Mouse (Mus musculus): ENCODE results near the gene Dock4. TPM values are rescaled to one million over a fixed set of nuclear protein-coding genes. Genes with fewer than 3 reads are reported as not detected.

Gene Dock4
- total RNA-seq, 2 experiments from 2014 or later = 5.3 to 12.2 TPM

DNA sequence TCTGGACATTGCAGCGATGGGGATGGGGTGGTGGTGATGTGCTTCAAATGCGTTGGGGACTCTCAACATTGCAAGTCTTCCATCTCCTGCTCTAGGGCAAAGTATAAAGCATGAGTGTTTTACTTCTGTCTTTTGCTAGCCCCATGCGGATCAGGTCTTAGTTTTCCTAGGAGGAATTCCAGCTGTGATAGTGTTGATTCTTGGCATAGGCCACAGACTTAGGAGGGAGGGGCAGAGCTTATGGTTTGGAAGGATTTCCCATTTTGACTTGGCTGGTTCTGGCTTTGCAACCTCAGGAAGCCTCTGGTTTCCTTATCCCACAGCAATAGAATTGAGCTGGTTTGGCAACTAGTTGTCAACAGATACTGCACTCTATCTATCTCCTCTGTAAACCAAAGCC lies 58.9 kb downstream of the Dock4 start:
- no peak for ATAC-seq (ENCODE audit: poor library complexity, severe bottlenecking)

DNA sequence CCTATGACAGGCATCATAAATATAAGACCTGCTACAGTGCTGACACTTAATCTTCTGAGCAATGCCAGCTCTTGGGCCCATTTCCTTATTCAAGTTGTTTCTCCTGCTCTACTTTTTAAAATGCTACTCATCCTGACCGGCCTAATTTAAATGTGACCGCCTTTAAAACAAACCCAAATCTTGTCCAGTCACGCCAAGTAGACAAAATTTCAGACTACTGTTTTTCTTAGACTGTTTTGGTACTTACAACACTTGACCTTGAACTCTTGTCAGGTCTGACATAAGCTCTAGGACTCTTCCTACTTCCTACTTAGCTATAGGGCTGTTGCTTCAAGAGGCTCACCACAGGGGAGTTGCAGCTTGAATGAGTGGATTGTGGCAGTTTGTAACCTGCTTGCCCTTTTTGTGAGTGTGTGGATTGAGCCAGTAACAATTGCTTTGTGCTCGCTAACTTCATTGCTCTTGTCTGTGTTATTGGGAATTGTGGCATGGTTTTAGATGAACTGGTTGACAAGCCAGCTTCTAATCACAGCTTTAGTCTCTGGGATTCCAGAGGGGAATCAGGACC lies 62.2 kb downstream of the Dock4 start:
- ATAC-seq (ENCODE audit: poor library complexity, severe bottlenecking) = no peak

DNA sequence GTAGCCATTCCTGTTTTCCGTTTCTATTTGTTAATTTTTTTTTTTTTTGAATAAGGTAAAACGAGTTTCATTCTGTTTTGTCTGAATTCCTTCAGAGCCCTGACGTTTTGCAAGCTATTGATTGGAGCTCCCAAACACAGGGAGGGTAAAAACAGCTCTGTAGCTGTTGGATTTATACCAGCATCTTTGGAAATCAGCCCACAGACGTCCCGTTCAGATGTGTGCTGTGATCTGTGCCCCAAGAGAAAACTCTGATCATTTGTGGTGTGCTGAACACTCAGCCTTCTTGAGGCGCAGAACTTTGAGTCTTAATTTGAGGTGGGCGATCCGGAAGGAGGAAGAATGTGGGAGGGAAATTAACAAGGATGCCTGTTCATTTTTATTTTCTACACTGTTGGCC lies 62.7 kb downstream of the Dock4 start:
- ATAC-seq (ENCODE audit: poor library complexity, severe bottlenecking) = no peak

DNA sequence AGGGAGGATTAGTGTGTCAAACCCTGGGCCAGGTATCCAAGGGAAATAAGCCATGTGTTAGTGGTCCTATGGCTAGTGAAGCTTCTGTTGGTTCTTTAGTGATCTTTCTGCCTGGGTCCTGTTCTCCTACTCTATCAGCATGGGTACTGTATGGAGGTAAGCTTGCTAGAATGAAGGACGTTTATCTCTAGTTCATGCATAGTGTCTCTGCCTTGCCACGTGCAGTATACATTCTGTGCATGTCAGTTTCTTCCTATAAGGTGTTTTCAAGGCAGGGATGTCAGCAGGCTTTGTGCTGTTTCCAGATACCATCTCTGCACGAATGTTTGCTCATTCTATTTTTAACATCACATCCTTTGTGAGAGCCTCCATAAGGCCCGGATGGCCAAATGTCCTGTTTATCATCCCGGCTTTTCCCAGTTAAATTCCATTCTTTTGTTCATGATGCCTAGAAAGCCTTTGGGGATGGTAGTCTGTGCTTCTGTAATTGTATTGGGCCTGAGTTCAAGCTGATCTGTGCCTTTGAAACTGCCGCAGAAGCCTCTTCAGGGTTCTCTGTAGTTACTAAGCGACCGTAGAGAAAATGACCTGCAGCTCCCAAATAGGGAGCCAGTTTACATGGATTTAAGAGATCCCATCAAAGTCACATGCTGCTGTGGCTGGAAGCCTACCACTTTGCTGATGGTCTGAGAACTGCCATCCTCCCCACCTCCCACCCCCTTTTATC lies 66.1 kb downstream of the Dock4 start:
- ATAC-seq (ENCODE audit: poor library complexity, severe bottlenecking) = no peak

DNA sequence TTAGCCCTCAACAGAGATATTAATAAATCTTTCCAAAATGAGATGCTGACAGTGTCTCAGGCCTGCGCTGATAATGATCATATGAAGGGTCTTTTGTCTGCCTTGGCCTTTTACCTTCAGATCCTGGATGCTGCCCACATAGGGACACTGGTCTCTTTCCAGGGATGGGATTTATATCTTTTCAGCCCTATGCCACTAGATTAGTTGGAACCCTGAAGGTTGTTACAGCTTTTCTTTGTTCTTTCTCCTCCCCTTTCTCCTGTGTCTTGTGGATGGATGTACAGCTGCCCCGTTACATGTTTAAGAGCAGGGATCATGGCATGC lies 66.6 kb downstream of the Dock4 start:
- ATAC-seq (ENCODE audit: poor library complexity, severe bottlenecking) = no peak

DNA sequence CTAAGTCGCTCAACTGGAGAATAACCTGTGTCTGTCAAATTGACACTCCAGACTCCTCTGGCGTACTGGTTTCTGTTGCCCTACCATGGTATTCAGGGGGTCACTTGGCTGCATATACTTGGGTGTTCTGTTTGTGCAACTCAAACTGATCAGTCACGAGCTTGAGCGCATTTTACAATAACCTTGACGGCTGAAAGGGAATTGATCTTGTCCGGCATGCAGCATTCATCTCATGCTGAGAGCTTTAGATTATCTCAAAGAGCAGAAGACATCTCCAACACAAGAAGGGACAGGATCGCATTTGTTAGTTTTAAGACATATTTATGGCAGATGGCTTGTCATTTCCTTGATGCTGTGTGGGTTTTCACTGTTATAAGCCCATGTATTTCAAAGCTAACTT lies 67.2 kb downstream of the Dock4 start:
- ATAC-seq (ENCODE audit: poor library complexity, severe bottlenecking) = no peak

DNA sequence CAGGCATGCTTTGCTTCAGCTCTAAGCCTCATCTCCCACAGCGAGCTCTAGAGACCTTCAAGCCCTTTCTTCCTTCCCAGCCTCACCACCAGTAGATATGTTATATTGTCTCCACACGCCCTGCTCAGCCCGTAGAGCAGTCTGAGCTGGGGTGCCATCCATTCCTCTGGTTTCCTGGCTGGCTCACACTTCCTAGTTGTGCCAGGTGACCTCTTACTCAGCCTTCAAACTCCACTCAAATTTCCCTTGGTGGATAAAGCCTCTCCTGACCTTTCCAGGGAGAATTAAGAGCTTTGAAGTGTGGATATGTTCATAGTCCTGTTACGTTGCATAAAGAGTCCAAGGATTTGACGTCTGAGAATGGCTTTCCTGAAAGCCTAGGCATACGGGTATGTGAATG lies 68.3 kb downstream of the Dock4 start:
- no peak for ATAC-seq (ENCODE audit: poor library complexity, severe bottlenecking)

DNA sequence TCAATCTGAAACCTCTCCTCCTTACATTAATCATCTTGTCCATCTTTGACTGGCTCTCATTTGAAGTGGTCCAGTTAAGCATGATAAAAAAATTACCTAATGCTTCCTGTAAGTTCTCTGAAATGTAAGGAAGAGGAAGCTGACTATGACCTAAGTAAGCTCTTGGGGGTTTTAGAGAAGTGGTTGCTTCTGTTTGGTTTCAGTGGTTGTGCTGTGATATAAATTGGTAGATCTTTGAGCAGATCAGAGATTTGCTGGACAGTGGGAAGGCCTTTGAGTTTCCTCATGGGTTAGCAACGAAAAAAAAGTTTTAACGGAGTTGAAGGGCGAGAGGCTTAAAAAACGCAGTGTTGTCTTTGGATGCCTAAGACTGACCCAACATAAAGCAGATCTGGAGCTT lies 76.7 kb downstream of the Dock4 start:
- peak; percentile 96 for ATAC-seq (ENCODE audit: poor library complexity, severe bottlenecking)

DNA sequence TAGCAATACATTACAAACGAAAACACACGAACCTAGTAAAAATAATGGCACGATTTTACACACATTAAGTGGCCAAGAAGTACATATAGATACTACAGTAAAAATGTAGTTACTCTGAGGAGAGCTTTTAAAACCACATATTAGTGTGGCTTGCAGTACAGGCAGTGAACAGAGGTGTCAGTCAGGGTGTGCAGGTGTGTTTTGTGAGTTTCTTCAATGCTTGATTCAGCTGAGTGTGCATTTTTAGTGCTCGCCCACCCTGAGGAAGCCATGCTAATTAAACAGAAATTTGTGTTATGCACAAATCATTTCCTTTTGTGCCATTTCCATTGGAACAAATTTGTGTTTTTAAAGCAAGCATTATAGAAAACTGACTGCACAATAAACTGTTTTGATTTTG lies 77.3 kb downstream of the Dock4 start:
- no peak; the same call in 1 of the 2 replicates for ATAC-seq (ENCODE audit: poor library complexity, severe bottlenecking)

DNA sequence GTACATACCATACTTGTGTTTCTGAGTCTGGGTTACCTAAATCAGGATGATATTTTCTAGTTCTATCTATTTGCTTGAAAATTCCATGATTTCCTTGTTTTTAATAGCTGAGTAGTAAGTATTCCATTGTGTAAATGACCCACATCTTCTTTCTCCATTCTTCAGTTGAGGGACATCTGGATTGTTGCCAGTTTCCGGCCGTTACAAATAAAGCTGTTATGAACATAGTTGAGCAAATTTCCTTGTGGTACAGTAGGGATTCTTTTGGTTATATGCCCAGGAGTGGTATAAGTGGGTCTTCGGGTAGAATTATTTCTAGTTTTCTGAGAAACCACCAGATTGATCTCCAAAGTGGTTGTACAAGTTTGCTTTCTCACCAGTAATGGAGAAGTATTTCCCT lies 79.3 kb downstream of the Dock4 start:
- no peak for ATAC-seq (ENCODE audit: poor library complexity, severe bottlenecking)

DNA sequence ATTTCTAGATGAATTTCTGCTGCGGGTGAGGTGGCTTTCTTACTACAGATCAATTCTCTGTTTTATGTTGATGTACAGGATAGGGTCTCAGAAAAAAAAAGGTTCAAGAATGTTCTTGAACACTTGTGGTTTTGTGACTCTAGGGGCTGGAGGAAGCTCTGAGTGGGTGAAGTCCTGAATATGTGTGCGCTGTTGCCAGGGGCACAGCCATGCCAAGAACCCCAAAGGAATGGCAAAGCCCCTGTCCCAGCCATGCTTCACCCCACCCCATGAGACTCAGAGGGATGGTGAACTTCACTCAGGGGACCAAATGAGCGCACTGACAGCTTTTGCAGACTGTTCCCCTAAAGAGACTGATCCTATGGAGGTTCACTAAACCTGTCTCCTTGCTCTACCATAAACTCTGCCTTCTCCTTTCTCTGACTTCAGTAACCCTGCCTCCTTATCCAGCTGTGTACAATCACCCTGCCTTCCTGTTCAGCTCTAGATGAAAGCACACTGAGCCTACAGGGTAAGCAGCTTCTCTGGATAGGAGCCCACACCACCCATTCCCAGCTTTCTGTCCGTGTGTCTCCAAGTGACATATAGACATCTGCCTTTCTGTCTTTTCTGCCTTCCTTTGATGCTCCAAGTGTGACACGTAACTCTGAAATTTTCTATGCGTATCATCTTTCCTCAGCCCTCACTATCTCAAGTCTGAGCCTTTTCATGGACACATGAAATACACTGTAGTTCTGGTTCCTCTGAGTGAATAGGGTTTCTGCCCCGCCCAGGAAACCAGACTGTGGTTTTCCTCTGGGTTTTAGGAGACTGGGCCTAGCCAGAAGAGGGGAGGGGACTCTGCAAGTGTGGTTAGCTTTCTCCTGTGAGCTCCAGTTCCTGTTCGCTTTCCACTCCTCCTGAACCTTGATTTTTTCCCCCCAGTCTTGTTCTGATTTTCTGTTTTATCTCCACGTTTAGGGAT lies 90.2 kb downstream of the Dock4 start:
- ATAC-seq (ENCODE audit: poor library complexity, severe bottlenecking) = peak; percentile 96

DNA sequence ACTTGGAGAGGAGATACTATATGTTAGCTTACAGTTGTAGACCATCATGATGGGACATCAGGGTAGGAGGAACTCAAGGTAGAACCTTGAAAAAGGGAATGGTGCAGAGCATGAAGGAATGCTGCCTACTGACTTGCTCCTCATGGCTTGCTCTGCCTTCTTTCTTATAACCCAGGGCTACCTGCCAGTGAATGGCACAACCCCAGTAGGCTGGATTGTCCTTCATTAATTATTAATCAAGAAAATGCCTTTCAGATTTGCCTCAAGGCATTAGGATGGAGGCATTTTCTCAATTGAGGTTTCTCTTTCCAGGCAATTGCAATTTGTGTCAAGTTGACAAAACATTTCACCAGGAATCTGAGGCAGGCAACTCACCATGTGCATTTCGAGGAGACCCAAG lies 92.1 kb downstream of the Dock4 start:
- ATAC-seq (ENCODE audit: poor library complexity, severe bottlenecking) = no peak

DNA sequence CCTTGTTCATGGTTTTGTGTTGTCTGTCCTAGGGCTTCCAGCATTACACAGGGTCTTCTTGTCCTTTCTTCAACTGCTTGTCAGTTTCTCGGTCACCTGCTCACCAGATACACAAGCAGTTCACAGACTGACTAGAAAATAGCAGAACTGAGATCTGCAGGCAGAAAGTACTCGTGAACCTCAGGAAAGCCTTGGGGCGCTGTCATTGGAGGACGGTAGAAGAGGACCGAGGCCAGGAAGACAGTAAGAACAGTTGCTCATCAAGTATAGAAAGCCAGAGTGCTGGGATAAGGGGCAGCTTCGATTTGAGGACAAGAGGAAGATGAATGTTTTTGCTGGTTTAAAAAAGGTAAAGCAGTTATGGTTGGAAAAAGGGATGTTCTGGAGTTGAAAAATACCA lies 92.6 kb downstream of the Dock4 start:
- ATAC-seq (ENCODE audit: poor library complexity, severe bottlenecking) = no peak

DNA sequence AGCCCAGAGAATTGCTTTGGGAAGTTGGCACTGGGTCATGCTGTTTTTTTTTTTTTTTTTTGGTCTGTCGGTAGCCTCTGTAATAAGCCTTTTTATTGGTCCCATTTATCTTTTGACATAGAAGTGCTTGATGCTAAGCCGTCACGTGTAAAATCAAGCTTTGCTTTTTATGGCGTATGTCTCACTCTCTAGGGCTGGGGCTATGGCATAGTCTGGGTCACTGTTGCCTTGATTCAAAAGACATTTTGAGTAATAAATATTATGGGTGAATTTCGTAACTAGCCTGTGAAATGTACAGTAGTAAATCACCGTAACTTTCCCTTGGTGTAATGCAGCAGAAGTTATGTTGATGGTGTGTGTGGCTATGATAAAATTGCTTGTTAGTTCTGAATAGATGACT lies 93.0 kb downstream of the Dock4 start:
- no peak for ATAC-seq (ENCODE audit: poor library complexity, severe bottlenecking)

DNA sequence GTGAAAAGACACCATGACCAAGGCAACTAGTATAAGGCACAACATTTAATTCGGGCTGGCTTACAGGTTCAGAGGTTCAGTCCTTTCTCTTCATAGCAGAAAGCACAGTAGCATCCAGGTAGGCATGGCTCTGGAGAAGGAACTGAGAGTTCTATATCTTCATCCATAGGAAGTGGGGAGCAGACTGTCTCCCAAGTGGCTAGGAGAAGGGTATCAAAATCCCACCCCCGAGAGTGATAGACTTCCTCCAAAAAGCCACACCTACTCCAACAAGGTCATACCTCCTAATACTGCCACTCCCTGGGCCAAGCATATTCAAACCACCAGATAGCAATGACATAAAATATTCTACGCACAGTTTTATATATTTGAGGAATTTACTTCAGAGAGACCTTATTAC lies 98.5 kb downstream of the Dock4 start:
- 0 out of 2 replicates have a peak, but pooled peaks have one; percentile 51 for ATAC-seq (ENCODE audit: poor library complexity, severe bottlenecking)

DNA sequence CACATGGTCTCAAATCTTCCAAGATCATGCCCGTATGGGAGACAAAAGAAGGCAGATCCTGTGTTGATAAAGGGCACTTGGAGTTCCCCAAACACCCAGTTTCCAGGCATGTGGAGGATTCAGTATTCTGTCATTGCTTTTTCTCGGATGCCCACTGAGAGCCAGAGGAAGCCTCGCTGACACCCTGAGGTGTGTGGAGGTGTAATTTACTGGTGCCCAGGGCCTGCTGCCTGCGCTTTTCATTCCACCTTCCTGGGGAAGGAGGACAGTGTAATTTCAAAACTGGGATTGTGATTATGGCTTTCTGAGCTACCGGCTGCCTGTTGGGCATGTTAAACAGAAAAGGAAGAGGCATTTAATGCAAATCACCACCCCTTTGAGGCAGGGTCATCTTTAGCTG lies 101.1 kb downstream of the Dock4 start:
- no peak for ATAC-seq (ENCODE audit: poor library complexity, severe bottlenecking)

DNA sequence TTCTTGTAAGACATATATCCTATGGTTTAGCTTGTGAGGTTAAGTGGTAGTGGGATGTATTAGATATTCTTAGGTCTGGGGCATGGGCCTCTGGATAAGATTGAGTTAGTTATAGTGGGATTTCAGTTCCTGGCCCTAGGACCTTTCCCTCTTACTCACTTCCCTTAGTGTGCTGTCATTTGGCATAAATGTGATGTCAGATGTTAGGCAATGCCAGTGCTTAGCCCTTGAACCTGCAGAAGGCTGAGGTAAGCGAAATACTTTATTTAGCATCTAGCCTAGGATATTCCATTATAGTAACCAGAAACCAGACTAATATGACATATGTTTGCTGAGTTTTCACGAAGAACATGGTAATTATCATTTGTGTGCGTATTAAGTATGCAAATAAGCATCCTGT lies 105.6 kb downstream of the Dock4 start:
- peak; percentile 38; the same call in 1 of the 2 replicates for ATAC-seq (ENCODE audit: poor library complexity, severe bottlenecking)

DNA sequence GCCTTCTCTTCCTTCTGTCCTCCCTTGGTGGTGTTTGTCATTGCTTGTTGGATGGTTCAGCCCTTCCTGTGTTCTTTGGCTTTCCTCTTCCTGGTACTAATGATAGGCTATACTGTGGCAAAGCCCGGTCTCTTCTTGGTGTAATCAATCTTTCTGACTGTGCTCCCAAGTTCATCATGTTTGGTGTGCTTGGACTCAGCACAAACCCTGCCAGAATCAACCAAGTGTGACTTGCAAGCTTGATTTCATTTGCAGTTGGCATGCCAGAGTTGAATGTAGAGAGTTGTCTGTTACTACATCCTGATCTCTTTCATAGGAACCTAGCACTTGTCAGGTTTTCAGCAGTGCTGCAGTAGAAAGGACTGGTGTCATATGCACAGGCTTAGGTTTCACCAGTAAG lies 106.4 kb downstream of the Dock4 start:
- ATAC-seq (ENCODE audit: poor library complexity, severe bottlenecking) = no peak

DNA sequence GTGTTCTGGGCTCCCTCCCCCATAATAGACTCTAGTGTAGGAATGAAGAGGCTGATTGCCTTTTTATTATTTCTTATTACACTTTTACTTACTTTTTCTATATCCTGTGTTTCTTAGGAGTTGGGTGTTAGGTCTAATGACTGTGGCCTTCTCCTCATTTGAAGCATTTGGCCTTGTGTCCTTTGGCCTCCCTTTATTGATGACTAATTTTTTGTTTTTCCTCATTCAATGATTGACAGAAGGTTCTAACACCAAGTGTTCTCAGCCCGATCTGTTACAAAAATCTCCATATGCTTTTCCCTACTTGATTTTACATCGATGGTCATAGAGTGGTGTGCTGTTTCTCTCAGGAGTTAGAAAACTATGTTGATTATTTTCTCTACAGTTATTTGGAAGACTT lies 108.2 kb downstream of the Dock4 start:
- no peak for ATAC-seq (ENCODE audit: poor library complexity, severe bottlenecking)

DNA sequence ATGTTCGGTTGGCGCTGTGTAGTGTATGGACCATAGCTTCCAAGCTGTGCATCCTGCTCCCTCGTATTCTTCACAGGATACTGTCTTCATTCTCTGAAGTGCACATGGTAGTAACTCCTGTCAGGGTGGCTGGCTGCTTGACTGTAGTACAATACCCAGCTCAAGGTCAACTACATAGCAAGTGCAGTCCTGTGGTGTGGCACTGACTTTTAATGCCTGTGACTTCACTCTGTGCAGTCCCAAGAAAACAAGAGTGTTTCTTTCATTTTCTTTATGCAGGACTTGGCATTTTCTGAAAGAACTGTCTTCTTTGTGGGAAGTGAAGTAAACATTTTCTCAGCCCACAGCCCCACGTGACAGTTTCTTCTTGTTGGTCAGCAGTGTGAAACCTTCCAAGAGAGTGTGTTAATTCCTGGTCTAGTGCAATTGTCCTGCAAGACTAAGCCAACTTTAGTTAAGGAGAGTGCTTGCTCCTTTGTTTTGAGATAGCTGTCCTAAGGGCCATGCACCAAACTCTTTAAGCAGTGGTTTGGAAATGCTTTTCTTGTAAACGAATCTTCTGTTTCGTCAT lies 109.3 kb downstream of the Dock4 start:
- ATAC-seq (ENCODE audit: poor library complexity, severe bottlenecking) = no peak

DNA sequence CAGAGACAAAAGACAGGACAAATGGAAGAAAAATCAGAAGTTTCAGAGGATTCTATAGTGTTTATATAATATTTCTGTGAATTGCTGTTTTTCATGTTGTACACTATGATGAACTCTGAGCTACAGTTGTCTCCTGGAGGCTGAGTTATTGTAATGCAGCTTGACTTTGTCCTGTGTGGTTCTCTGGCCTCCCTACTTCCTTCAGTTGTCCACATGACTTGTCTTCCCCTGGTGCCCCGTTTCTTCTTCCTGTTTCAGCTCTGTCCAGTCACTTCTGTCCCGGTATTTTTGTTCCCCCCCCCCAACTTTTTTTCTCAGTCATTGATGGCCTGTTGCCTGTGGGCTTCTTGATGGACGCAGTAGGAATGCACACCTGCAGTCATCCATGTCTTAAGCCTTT lies 112.8 kb downstream of the Dock4 start:
- peak; percentile 72 for ATAC-seq (ENCODE audit: poor library complexity, severe bottlenecking)

DNA sequence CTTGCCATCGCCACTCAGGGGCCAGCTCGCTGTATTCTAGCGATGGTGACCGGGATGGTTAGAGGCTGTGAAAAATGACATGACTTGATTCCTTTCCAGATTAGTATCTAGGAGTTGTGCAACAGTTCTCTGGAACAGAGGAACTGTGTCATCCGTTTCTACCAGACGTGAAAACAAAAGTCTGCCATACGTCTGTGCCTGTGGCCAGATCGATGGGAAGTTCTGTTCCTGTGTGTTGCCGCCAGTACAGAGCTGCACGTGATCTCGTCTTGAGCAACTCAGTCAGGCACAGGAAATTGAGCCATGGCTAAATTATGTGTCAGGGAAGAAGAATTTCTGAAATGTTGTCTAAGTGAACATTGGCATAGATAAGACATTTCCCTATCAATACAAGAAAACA lies 113.4 kb downstream of the Dock4 start:
- ATAC-seq (ENCODE audit: poor library complexity, severe bottlenecking) = peak; percentile 87

Measured in megakaryocyte, adult 5-6 weeks (primary cell).